Mouse (Mus musculus) kidney, adult 9 months (tissue): Measurements from ENCODE around the gene Arhgap1.
A peak's percentile ranks its signal among the peaks of the same experiment; 100 is the strongest.
"Not testable (repeated sequence)": the region's sequence is repeated elsewhere in the genome, so short reads cannot be mapped to it uniquely, and the experiment has no call there.

Experiments
- DNase-seq: peaks from one replicate; pipeline ENCODE4 v3.0.0; 2022

Arhgap1 gene

DNA sequence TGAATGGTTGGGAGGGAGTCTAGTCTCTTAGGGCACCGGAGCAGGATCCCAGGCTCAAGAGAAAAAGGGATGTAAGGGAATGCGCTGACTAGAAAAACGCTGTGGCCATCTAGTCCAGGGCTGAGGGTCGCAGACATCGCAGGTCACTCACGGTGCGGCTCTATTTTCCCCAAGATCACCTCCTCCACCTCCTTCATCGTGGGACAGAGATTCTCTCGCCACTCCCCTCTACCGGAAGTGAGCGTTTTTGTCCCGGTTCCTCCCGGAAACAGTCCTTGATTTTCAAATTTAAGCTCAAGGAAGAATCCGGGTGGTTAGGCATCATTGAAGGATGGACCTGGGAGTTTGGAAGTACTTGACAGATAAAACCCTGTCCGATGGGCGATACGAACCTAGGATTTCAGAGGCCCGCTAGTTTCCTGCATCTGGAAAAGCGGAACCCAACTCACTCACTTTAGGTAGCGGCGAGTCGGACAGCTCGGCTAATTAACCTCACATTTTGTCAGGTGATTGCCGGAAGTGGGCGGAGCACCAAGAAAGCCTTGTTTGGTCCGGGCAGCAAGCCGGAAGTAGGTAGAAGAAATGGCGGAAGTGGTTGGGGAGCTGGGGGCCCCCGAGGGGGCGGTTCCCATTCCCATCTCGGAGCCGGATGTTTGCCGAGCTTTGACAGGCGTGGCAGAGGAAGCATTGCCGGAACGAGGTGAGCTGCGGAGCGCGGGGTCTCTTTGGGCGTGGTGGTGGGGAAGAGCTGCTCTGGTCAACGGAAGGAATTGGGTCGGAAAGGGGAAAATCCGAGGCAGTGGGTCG, at the start of gene Arhgap1, which contains the start of gene Zfp408:
Gene Arhgap1 (plus strand): TSS at position 308 of the 807 bp plus-strand sequence.
Gene Zfp408 (minus strand): TSS at position 239 of the 807 bp plus-strand sequence.
- DNase-seq: peak; percentile 98

DNA sequence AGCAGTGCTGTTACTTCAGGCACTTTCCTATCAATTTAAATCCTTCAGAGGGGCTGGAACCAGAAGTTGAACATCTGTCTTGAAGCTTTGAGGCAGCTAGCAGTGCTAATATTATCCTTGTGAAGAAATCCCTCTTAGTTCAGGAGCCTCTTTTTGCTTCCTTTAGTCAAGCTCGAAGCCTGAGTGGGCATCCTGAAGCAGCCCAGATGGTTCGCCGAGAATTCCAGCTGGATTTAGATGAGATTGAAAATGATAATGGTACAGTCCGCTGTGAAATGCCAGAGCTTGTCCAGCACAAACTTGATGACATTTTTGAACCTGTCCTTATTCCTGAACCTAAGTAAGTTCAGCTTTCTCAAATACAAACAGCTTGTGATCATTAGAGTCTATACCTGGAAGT, 49.2 kb upstream of the Arhgap1 start:
- DNase-seq: no peak

DNA sequence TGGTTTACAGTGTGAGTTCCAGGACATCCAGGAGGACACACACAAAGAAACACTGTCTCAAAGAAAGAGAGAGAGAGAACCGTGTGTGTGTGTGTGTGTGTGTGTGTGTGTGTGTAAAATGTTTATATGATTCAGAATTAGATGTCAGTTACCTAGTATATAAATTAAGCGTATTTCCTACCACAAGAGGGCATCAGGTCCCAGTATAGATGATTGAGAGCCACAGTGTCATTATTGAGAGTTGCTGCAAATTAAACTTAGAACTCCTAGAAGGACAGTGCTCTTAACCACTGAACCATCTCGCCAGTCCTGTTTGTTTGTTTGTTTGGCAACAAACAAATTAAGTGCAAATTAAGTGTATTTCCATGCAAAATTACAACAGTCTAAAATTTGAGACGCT, 47.3 kb upstream of the Arhgap1 start:
- DNase-seq: peak; percentile 13

DNA sequence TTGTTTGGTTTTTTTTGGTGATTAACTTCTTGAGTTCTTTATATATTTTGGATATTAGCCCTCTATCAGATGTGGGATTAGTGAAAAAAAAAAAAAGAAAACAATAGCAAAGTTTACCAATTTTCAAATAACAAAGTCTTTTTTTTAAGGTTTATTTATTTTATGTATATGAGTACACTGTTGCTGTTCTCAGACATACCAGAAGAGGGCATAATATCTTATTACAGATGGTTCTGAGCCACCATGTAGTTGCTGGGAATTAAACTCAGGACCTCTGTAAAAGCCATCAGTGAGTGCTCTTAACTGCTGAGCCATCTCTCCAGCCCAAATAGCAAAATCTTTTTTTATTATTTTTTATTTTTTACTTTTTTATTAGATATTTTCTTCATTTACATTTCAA, 40.3 kb upstream of the Arhgap1 start:
- not testable (repeated sequence) for DNase-seq

DNA sequence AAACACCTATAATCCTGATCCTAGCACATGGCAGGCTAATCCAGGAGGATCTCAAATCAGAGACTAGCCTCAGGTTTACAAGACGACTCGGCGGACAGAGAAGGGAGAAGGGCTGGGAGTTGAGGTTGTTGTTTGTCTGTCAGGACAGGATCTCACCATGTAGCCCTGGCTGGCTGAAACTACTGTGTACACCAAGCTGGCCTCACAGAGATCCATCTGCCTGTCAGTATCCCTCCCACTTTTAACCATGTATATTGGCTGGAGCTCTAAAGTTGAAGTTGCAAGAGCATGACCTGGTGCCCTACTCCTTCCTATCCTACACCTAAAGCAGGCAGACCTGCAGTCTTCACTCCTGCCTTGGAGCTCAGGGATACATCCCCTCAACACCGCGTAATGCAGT, 27.3 kb upstream of the Arhgap1 start:
- no peak for DNase-seq

DNA sequence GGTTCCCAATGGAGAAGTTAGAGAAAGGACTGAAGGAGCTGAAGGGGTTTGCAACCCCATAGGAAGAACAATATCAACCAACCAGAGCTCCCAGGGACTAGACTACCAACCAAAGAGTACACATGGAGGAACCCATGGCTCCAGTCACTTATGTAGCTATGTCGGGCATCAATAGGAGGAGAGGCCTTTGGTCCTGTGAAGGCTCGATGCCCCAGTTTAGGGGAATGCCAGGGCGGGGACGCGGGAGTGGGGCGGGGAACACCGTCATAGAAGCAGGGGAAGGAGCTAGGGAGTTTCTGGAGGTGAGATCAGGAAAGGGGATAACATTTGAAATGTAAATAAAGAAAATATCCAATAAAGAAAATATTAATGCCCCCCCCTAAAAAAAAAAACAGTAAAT, 26.3 kb upstream of the Arhgap1 start:
- DNase-seq: not testable (repeated sequence)

DNA sequence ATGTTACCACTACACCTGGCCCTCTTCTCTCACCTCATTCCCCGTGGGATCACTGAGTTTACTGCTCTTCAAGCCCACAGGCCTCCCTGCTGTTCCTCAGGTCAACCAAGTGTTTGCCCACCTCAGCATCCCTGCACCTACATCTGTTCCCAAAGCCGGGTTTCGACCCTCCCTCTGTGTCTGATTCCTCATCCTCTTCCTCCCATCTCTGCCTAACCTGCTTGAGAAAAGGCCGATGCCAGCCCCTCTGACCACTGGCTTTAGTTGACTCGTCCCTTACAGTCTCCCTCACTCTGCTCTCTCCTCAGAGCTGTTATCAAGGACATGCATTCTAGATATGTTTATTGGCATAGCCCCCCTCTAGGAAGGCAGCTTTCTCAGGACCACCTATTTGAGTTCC, 22.2 kb upstream of the Arhgap1 start:
- no peak for DNase-seq

DNA sequence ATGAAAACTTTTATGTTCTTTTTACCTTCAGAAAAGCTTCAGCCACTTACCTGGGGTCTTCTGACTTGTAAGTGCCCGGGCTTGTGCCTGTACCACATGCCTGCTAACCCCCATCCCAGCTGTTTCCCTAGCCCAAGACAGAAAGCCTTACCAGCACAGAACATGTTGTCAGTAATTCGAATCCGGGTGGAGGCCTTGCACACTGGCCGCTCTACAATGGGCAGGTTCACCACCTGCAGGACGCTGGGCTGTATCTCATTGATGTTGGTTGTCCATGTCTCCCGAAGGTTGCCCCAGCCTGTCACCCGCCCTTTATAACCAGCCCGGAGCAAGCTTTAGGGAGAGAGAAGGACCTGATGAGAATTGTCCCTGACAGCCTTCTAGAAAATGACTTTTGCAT, 21.5 kb upstream of the Arhgap1 start:
- no peak for DNase-seq

DNA sequence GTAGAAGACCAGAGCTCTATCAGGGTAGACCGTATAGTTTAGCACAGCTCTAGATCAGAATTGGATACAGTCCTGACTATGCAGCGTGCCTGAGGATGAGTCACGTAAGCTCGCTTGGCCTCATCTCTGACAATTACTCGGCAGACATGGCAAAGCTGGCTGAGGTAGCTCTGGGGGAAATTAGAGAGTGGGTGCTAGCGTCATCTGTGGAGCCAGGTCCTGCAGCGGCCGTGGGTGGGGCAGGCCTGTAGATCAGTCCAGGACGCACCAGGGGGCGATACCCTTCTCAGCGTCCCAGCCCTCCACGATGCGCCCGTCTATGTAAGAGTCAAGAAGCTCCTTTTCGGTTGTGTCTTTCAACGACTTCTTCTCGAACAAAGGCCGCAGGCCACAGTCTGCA, 20.0 kb upstream of the Arhgap1 start:
- DNase-seq: no peak

DNA sequence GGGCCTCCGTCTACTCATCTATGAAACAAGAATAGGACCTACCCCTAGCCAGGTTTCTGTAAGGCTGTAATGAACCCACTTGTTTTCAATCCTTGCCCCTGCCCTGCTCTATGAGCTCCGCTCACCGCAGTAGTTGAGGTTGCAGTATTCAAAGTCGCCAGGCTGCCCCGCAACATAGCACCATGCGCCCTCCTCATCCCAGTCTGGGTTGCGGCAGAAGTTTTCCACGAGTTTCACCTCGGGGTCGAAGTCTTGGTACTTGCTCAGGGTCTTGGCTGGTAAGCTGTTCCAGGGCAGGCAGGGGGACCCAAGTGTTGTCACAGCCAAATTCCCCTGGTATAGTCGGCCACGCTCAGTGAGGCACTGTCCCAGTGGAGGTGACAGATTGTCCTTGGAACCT, 19.3 kb upstream of the Arhgap1 start:
- no peak for DNase-seq

DNA sequence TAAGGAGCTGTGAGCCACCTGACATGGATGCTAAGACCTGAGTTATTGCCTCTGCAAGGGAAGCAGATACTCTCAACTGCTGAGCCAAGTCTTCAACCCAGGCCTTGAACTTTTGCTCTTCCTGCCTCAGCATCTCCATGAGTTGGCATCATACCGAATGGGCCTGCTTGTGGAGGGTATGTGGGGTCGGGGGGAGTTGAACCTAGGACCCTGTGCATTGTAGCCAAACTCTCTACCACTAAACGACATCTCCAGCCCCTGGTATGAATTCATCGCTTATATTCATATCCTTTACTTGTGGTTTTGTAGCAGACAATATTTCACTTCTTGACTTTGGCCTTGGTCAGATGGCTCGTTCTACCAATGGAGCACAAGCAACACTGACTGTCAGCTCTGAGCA, 17.8 kb upstream of the Arhgap1 start:
- DNase-seq: no peak

DNA sequence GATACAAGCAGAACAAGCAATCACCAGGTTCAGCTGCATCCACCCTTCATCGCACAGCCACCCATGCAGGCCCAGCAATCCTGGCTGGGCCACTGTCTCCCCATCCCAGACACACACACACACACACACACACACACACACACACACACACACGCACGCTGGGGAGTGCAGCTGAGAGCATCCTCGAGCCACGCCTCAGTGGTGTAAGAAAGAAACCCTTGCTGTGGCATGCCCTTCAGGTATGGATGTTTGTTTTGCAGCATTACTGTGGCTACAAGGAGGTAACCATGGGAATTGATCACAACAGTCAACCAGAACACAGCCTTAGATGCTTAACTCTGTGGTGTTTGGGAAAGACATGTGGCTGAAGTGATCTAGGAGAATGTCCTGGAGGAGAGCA, 17.3 kb upstream of the Arhgap1 start:
- DNase-seq: no peak

DNA sequence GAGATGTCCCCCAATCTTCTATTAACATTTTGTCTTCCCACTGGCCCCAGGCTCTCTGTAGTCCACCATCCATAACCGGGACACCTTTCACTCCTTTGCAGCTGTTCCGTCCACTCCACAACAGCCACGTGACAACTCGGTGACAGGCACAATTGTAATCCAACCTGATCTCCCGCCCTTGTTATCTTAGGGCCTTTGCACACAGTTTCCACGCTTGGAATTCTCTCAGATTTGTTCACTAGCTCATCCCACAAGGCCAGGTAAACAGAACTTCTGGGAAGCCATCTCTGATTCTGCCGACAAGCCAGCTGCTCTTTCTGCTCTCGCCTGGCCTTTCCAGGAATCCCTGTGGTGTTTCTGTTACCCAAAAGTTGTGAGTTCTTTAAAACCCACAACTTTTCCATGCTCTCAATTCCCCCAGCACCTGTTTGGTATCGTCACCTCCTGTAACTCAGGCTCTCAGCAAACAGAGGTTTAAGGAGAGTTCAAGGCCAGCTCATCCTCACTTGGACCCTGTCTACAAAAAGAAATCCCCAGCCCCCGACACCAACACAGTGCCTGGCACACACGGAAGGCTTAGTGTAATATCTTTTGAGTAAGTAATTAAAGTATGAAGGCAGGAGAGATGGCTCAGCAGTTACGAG, 16.2 kb upstream of the Arhgap1 start:
- DNase-seq: no peak

DNA sequence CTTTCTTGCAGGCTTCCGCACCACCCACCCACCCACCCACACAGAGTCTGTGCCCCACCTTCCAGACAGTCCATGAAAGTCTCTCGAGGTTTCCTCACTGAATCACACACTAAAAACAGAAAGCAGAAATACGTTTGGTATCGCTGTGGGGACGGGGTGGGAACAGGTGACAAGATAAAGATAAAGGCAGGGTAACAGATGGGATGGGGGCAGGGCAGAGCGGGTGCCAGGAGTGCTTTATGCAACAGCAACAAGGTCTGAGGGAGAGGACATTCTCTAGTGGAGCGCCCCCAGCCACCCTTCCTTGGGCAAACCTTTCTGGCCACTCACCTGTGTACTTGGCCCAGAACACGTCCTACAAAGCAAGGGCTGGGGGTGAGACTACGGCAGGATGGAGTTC, 14.8 kb upstream of the Arhgap1 start:
- no peak for DNase-seq

DNA sequence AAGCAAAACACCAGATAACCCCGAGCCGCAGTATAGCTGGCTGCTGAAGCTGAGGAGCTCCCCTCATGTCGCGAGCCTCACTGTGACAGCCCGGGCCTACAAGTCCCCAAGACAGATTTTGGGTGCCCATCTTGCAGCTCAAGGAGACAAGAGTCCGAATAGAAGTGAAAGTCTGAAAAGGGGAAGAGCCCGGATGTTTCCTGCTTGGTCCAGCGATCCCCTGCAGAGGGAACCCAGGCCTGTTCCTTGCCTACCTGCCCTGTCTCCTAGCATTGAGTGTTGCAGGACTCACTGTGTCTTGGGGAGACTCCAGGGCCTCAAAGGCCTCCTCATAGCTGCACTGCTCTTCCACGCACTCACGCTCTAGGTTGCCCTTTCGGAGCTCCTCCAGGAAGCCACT, 14.2 kb upstream of the Arhgap1 start:
- DNase-seq: no peak

DNA sequence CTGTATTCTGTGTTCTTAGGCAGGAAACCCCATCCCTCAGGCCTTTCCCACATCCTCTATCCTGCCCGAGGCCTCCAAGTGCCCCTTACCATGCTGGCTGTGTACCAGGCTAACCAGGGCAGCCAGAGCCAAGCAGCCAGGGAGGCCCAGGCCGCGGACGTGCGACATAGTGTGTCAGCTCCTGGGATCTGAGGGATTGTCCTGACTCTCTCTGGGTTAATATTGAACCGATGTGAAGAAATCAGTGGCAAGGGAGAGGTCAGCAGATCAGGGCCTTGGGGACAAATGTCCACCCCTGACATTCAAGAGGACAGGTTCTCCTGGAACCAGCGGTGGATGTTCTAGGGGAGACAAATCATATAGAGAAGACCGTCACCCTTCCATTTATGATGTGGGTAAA, 13.4 kb upstream of the Arhgap1 start, which contains the start of gene F2:
Gene F2 (minus strand): TSS at position 186 of the 400 bp plus-strand sequence.
- no peak for DNase-seq

DNA sequence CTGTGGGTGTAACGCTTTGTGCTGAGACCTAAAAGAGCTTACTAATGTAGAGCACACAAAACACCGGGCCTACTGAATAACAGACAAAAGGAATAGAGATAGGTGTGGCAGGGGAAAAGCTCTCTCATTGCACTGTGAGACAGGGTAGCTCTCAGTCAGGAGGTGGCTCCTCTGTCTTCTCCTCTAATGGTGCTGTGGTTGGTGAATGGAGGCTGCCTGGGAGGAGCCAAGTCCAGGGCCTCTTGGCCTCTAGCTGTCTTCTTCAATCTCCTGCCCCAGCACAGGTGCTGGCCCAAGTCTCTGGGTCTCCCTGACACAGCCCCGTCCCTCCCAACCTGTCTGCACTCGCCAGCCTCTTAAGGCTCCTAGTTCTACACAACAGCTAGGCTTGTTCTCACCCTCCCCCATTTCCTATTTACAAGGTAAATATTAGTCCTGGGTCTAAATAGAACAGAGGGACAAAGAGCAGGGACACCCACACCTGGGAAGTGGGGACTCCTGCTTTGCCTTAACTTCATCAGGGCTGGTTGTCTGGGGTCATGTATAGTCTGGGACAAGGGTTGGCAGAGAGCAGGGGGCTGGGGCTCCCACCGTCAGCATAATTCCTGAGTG, 12.8 kb upstream of the Arhgap1 start:
- DNase-seq: no peak

DNA sequence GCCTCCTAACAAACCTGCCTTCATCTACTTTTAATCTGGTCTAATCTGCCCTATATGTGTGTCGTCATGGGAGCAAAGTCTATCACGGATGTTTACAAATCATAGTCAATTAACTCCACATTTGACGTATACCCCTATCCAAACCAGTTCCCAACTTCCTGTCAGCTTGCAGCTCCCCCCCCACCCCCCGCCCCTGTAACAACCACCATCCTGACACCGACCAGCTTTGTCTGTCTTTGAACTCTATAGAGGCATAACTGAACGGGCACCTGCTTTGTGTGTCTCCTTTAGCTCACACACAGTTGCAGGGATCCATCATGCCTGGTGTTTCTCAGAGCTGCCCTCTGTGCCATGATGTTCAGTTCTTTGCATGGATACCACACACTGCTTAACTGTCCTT, 10.7 kb upstream of the Arhgap1 start:
- no peak for DNase-seq

DNA sequence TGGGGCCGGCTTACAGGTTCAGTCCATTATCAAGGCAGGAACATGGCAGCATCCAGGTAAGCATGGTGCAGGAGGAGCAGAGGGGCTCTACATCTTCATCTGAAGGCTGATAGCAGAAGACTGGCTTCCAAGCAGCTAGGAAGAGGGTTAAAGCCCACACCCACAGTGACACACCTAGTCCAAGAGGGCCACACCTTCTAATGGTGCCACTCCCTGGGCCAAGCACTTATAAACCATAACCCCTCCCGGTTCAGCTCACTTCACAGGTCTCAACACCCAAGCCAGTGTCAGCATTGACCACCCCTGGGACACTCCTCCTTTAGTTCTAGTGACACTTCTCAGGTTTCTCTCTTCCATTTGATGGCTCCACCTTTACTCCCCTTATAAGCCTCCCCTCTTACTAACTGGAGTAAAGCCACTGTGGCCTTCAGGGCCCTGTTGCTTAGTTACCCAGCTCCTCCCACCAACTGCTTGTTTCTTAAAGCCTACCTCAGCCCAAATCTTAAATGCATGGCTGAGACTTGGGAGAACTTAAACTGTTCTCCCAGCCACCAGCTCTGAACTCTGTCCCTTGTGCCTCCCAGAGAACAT, 6.7 kb upstream of the Arhgap1 start:
- no peak for DNase-seq

DNA sequence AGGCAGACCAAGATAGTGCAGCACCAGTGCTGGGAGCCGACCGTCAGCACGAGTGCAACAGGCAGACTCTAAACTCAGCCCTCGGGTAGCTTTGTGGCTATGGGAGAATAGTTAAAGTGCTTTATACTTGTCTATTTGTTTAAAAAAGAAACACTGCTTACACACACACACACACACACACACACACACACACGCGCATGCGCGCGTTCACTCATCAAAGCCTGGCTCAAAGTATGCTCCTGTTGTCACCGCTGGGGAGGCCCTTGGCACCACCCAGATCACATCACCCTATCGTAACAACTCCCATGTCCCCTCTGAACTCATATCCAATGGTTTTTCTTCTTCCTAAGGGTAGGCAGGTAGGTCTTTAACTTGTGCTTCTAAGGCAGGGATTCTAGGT, 5.6 kb upstream of the Arhgap1 start:
- no peak for DNase-seq

DNA sequence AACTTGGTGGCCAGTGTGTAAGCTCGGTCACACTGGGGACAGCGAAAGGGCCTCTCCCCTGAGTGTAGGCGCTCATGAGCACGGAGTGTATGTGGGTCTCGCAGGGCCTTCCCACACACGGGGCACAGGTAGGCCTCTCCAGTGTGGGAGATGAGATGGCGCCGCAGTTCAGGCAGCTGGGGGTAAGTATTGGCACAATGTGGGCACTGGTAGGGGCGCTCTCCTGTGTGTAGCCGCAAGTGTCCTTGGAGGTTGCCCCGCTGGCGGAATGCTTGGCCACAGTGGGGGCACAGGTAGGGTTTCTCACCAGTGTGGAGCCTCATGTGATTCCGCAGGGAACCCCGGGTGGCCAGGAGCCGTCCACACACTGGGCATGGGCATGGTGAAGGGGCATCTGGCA, 4.3 kb upstream of the Arhgap1 start:
- no peak for DNase-seq

DNA sequence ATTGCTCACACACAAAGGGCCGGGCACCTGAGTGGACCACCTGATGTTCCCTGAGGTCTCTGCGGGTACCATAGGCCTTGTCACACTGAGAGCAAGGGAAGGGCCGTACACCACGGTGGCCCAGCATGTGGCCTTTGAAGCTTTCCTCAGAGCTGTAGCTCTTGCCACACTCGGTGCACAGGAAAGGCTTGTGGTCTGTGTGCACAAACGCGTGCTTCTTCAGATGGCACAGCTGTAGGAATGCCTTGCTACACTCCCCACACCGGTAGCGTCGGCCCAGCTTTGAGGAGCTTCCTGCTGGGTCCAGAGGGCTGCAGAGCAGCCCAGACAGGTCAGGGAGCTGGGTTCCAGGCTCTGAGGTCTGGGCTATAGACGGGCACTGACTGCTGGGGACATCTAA, 3.8 kb upstream of the Arhgap1 start:
- no peak for DNase-seq

DNA sequence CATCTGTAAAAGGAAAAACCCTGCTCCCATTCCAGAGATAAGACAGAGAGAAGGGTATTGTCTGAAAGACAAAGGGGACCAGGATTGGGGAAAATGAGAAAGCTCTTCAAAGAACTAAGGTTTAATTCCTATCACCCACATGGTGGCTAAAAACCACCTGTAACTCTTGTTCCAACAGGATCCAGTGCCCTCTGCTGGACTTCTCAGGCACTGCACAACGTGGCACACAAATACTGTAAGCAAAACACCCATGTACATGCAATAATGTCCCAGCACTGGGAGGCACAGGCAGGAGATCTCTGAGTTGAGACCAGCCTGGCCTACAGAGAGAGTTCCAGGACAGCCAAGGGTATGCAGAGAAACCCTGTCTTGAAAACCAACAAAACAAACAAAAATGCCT, 2.9 kb upstream of the Arhgap1 start:
- peak; percentile 69 for DNase-seq

DNA sequence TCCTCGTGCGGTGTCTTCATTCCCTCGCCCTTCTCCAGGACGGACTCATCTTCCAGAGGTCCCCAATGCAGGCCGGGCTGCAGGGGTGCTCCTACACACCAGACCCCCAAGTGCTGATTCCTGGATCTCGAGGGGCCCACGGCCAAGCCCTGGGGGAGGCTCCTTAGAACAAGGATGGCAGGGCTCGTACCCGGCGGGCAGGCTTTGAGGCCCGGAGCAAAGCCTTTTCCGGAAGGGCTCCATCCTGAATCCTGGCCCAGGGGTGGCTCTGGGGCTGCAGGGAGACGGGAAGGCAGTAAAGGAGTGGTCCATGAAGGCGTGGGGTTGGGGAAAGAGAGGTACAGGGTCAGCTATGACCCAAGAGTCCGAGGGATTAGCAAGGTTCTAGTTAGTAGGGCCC, 508 bp upstream of the Arhgap1 start:
- no peak for DNase-seq
